Mouse (Mus musculus) testis, adult 2 months (tissue): ENCODE measurements at regions not wholly inside any gene's neighbourhood (a gene's known extent, or its start where the extent isn't known, plus 50 kb on each side); places are given as distances from the start of the nearest gene placed in this dataset.

Source experiments
- H3K27ac ChIP-seq: fragments of 200-500 bp; 2 replicates; pipeline ENCODE4 v1.5.1; 2012; ENCODE audit warnings: low read depth, low read length; ENCODE audit not compliant: control insufficient read depth, insufficient read depth
- H3K27me3 ChIP-seq: fragments of 200-500 bp; 2 replicates; pipeline ENCODE4 v1.6.1; 2012; ENCODE audit warnings: mild to moderate bottlenecking, low read length, moderate library complexity; ENCODE audit not compliant: control insufficient read depth, insufficient read depth
- H3K36me3 ChIP-seq: fragments of 200-500 bp; 2 replicates; pipeline ENCODE4 v1.6.1; 2012; ENCODE audit warnings: mild to moderate bottlenecking, low read length; ENCODE audit not compliant: control insufficient read depth, insufficient read depth
- H3K4me1 ChIP-seq: fragments of 200-500 bp; 2 replicates; pipeline ENCODE4 v1.6.1; 2012; ENCODE audit warnings: low read length; ENCODE audit not compliant: control insufficient read depth, insufficient read depth
- H3K4me3 ChIP-seq: fragments of 200-500 bp; 2 replicates; pipeline ENCODE4 v1.5.1; 2012; ENCODE audit warnings: low read depth, mild to moderate bottlenecking, low read length, moderate library complexity, mixed read lengths; ENCODE audit not compliant: control insufficient read depth
- CTCF ChIP-seq: fragments of 200-500 bp; IDR thresholded peaks from 2 replicates; pipeline ENCODE4 v1.5.1; 2012; ENCODE audit warnings: low read depth, mild to moderate bottlenecking, inconsistent platforms, low read length, moderate library complexity; ENCODE audit not compliant: control insufficient read depth, insufficient read depth, insufficient replicate concordance
- POLR2A ChIP-seq: fragments of 200-500 bp; IDR thresholded peaks from 2 replicates; pipeline ENCODE4 v1.6.1; 2012; ENCODE audit warnings: low read depth, mild to moderate bottlenecking, inconsistent platforms, low read length, moderate library complexity; ENCODE audit not compliant: control insufficient read depth

DNA sequence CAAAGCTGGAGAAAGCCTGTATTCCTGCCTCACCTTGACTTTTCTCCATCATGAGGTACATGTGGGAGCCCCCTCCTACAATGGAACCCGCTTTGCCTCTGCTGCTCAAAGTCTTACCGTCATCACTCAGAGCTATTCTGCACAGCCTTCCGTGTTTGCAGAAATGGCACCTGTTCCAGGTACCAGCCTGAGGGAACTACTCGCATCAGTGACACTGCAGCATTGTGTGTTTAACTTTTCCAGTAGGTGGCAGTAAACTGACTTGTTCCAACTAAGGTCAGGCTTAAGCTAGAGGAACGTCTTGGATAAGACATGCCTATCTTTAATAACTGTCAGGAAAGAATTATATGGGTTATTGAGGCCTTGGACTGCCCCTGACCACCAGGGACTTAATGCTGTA, 71.4 kb downstream of the Fam173b start:
- H3K4me1 ChIP-seq, result no peaks in the 10 kb centered on the region
- no peak for TF ChIP-seq POLR2A
- no peak; the same call in 1 of the 2 replicates for TF ChIP-seq CTCF
- H3K4me3 ChIP-seq, result no peak overlapping the region
- no peak overlapping the region for H3K27ac ChIP-seq
- H3K36me3 ChIP-seq, result no peaks in the 10 kb centered on the region
- no peaks in the 10 kb centered on the region for H3K27me3 ChIP-seq

DNA sequence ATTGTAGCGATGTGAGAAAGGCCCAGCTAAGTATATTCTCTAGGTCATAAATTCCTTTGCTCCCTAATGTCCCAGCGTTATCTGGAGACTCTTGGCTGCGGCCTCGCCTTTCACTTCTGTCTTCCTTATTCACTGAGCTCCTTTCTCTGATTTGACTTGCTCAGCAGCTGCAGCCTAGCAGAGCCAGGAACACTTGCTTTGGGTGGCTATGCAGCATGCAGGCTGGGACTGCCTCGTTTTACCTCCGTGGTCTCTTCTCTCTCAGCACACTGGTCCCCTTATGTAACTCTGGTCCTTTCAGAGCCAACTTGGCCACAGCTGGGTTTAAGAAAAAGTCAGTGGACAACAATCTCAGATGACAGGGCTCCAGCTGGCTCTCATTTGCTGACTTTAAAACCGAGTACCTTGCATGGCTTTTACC, 75.1 kb downstream of the Fam173b start:
- peak overlapping the region; percentile 67 for H3K27ac ChIP-seq
- H3K4me3 ChIP-seq, result no peak overlapping the region
- no peak for TF ChIP-seq CTCF
- TF ChIP-seq POLR2A, result 0 out of 2 replicates have a peak, but pooled peaks have one; percentile 24
- H3K27me3 ChIP-seq, result no peaks in the 10 kb centered on the region
- H3K4me1 ChIP-seq, result no peaks in the 10 kb centered on the region
- H3K36me3 ChIP-seq, result no peaks in the 10 kb centered on the region

GRCm38 (mm10) chr15:31693109-31693508, 91.5 kb downstream of the Fam173b start:
- no peak overlapping the region for H3K27ac ChIP-seq
- no peaks in the 10 kb centered on the region for H3K4me1 ChIP-seq
- no peak overlapping the region for H3K4me3 ChIP-seq
- TF ChIP-seq POLR2A, result no peak
- TF ChIP-seq CTCF, result no peak
- no peaks in the 10 kb centered on the region for H3K36me3 ChIP-seq
- no peaks in the 10 kb centered on the region for H3K27me3 ChIP-seq

DNA sequence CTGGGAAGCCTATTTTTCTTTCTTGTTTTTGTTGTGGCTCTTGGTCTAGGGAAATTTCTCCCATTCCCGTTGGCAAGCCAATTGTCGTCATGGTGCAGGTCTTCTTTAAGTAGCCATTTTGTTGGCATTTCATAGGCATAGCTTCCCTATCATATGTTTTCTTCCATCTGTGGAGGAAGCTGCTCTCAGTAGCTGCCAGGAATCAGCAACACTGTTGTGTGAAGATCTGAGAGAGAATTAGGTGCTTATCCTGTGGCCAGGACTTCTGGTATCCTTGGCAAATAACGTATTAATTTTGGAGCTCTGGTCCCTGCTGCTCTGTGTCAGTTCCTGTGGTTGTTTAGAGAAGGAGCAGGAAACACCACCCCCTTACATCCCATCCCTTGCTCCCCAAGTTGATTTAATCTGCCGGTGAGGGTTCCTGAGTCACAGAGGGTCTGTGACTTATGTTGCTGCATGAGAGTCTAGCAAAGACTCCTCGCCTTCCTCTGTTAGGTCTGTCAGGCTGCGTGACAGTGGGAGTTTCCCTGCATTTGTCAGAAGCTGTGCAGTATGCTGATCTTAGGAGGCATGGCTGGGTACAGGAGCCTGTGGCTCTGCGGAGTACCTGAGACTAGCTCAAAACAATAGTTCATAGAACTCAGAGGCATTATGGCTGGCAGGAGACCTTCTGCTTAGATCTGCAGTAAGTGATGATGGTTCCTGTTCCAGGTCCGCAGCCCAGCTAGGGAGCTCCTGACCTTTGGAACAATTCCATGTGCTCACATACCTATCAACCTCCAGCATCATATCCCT, 93.4 kb downstream of the Fam173b start:
- no peak overlapping the region for H3K27ac ChIP-seq
- no peaks in the 10 kb centered on the region for H3K27me3 ChIP-seq
- no peaks in the 10 kb centered on the region for H3K4me1 ChIP-seq
- H3K4me3 ChIP-seq, result no peak overlapping the region
- H3K36me3 ChIP-seq, result no peaks in the 10 kb centered on the region
- no peak for TF ChIP-seq POLR2A

DNA sequence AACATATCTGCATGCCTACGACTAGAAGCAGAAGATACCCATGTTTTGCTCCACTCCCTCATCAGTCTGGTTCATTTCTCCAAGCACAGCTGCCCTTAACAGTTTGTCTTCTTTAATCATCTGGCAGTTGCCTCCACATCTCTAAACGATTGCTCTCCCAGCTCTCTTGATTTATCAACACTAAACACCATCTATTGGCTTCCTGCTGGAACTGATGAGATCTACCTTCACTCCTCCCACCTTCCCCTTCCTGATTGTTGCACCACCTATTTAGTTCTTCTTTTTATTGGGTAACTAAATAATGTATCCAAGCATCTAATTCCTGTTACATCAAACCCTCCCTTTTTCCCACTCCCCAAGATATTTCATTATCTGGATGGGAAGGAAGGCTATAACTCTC, 101.7 kb downstream of the Fam173b start:
- no peak overlapping the region for H3K4me3 ChIP-seq
- H3K27ac ChIP-seq, result no peak overlapping the region
- H3K4me1 ChIP-seq, result no peaks in the 10 kb centered on the region
- no peaks in the 10 kb centered on the region for H3K36me3 ChIP-seq
- TF ChIP-seq CTCF (no peak), POLR2A (no peak)
- H3K27me3 ChIP-seq, result no peaks in the 10 kb centered on the region

GRCm38 (mm10) chr15:31707416-31707815, 105.8 kb downstream of the Fam173b start:
- TF ChIP-seq CTCF (no peak), POLR2A (no peak)
- Histone ChIP-seq H3K36me3 (no peaks in the 10 kb centered on the region), H3K27ac (no peak overlapping the region), H3K4me3 (no peak overlapping the region), H3K4me1 (no peaks in the 10 kb centered on the region), H3K27me3 (no peaks in the 10 kb centered on the region)

- Histone ChIP-seq H3K4me1 (no peaks in the 10 kb centered on the region), H3K27me3 (no peaks in the 10 kb centered on the region), H3K4me3 (no peak overlapping the region), H3K36me3 (no peaks in the 10 kb centered on the region), H3K27ac (no peak overlapping the region)
- TF ChIP-seq CTCF (no peak), POLR2A (no peak)
Observed at GRCm38 (mm10) chr15:31721019-31721418, 119.4 kb downstream of the Fam173b start.
